Mouse (Mus musculus) heart, embryonic 14.5 days (tissue): ENCODE measurements around the gene Gm10577. TPM values are rescaled to one million over a fixed set of nuclear protein-coding genes. Genes with fewer than 3 reads are reported as not detected.

ENCODE experiments used
- ATAC-seq: fragments of 200-750 bp; cut with Nextera tagmentation; 2 replicates; pipeline ENCODE4 v1.8.0; 2017; ENCODE audit warnings: low read depth, moderate TSS enrichment; ENCODE audit not compliant: insufficient number of reproducible peaks, insufficient read depth, low FRiP score
- H3K27ac ChIP-seq, 2 experiments: fragments of 200-500 bp in 1 of 2; fragments of 300-500 bp in 1 of 2; sonication (generic) in 1 of 2; replicated peaks in 1 of 2; 2 replicates each; pipeline ENCODE4 v1.5.1; 2012 to 2014; ENCODE audit warnings: low read depth in 2 of 2, low read length in 2 of 2, control low read depth in 1 of 2, mild to moderate bottlenecking in 1 of 2, mixed read lengths in 1 of 2; ENCODE audit not compliant: control insufficient read depth in 1 of 2, insufficient read depth in 1 of 2
- H3K27me3 ChIP-seq: fragments of 300-500 bp; sonication (generic); 2 replicates; pipeline ENCODE4 v1.6.1; 2014; ENCODE audit warnings: mild to moderate bottlenecking, low read length, control low read depth; ENCODE audit not compliant: control insufficient read depth, insufficient read depth
- H3K36me3 ChIP-seq: fragments of 300-500 bp; sonication (generic); 2 replicates; pipeline ENCODE4 v1.6.1; 2014; ENCODE audit warnings: mild to moderate bottlenecking, control low read depth, low read length, mixed read lengths; ENCODE audit not compliant: control insufficient read depth, insufficient read depth
- H3K4me1 ChIP-seq, 2 experiments: fragments of 200-500 bp in 1 of 2; fragments of 300-500 bp in 1 of 2; sonication (generic) in 1 of 2; 2 replicates each; pipeline ENCODE4 v1.6.1; 2012 to 2014; ENCODE audit warnings: low read length in 2 of 2, control low read depth in 1 of 2, mixed read lengths in 1 of 2; ENCODE audit not compliant: control insufficient read depth in 2 of 2, insufficient read depth in 2 of 2
- H3K4me2 ChIP-seq: fragments of 300-500 bp; sonication (generic); 2 replicates; pipeline ENCODE4 v1.6.1; 2014; ENCODE audit warnings: mild to moderate bottlenecking, low read length
- H3K4me3 ChIP-seq, 2 experiments: fragments of 200-500 bp in 1 of 2; fragments of 300-500 bp in 1 of 2; sonication (generic) in 1 of 2; 2 replicates each; pipeline ENCODE4 v1.5.1; 2012 to 2014; ENCODE audit warnings: low read length in 2 of 2, mild to moderate bottlenecking in 2 of 2, control low read depth in 1 of 2, low read depth in 1 of 2, moderate library complexity in 1 of 2; ENCODE audit not compliant: control insufficient read depth in 1 of 2, insufficient read depth in 1 of 2
- H3K9ac ChIP-seq: fragments of 300-500 bp; sonication (generic); 2 replicates; pipeline ENCODE4 v1.6.1; 2014; ENCODE audit warnings: mild to moderate bottlenecking, low read length
- H3K9me3 ChIP-seq: fragments of 300-500 bp; sonication (generic); 2 replicates; pipeline ENCODE4 v1.6.1; 2016; ENCODE audit warnings: low read length, control low read depth; ENCODE audit not compliant: control insufficient read depth
- WGBS: fragments of 180-500 bp; shearing (Covaris S2); extraction: QIAGEN DNeasy Blood & Tissue Kit; methylation state at CpG from one replicate; pipeline ENCODE4 v1.1.7; 2014; 5-methylcytosine and 5-hydroxymethylcytosine counted together
- polyA plus RNA-seq: library from polyadenylated mRNA; unstranded; fragments of >200 nt; fragmentation: Nextera tagmentation; extraction: Ambion mirVana; gene quantifications from 2 replicates; pipeline ENCODE4 v1.2.1, GENCODE M21; 2014

The Gm10577 gene
- polyA plus RNA-seq, 1 experiment from 2014 or later = not detected

- no peaks in the 10 kb centered on the region for H3K36me3 ChIP-seq
- 77% methylated on average over 2 of the region's 2 CpGs for WGBS
- no peak overlapping the region for H3K9ac ChIP-seq
- no peak overlapping the region for H3K4me2 ChIP-seq
- H3K4me1 ChIP-seq = no peaks in the 10 kb centered on the region
- H3K4me3 ChIP-seq = no peak overlapping the region
- H3K27me3 ChIP-seq = no peaks in the 10 kb centered on the region
- ATAC-seq = no peak
- no peak overlapping the region for H3K27ac ChIP-seq
- no peaks in the 10 kb centered on the region for H3K9me3 ChIP-seq
Measured at GRCm38 (mm10) chr4:101043691-101044090, 23.2 kb upstream of the Gm10577 start.

GRCm38 (mm10) chr4:101037156-101037555 is 16.7 kb upstream of the Gm10577 start:
- Histone ChIP-seq H3K9me3 (no peaks in the 10 kb centered on the region), H3K9ac (no peak overlapping the region), H3K27me3 (no peaks in the 10 kb centered on the region), H3K4me3 (no peak overlapping the region), H3K4me2 (no peak overlapping the region), H3K36me3 (no peaks in the 10 kb centered on the region), H3K4me1 (no peaks in the 10 kb centered on the region), H3K27ac (no peak overlapping the region)
- 62% methylated on average over 7 of the region's 7 CpGs for WGBS
- no peak for ATAC-seq

- Histone ChIP-seq H3K9ac (no peak overlapping the region), H3K27me3 (no peaks in the 10 kb centered on the region), H3K27ac (no peak overlapping the region), H3K4me1 (no peaks in the 10 kb centered on the region), H3K36me3 (no peaks in the 10 kb centered on the region), H3K9me3 (no peaks in the 10 kb centered on the region), H3K4me2 (no peak overlapping the region), H3K4me3 (no peak overlapping the region)
- no peak for ATAC-seq
- WGBS = 63% methylated on average over 5 of the region's 5 CpGs
Measured at GRCm38 (mm10) chr4:101035131-101035530, 14.6 kb upstream of the Gm10577 start.

GRCm38 (mm10) chr4:101033047-101033446 is 12.6 kb upstream of the Gm10577 start:
- Histone ChIP-seq H3K4me1 (no peaks in the 10 kb centered on the region), H3K27ac (no peak overlapping the region), H3K4me2 (no peak overlapping the region), H3K36me3 (no peaks in the 10 kb centered on the region), H3K9ac (no peak overlapping the region), H3K27me3 (no peaks in the 10 kb centered on the region), H3K9me3 (no peaks in the 10 kb centered on the region), H3K4me3 (no peak overlapping the region)
- WGBS = 69% methylated on average over 3 of the region's 3 CpGs
- no peak for ATAC-seq

- Histone ChIP-seq H3K36me3 (no peaks in the 10 kb centered on the region), H3K27ac (no peak overlapping the region), H3K27me3 (no peaks in the 10 kb centered on the region), H3K4me1 (no peaks in the 10 kb centered on the region), H3K4me2 (no peak overlapping the region), H3K9me3 (peaks cover 3% of the 10 kb centered on the region), H3K9ac (no peak overlapping the region), H3K4me3 (no peak overlapping the region)
- 85% methylated on average over 9 of the region's 9 CpGs for WGBS
- ATAC-seq = no peak
Measured at GRCm38 (mm10) chr4:101027852-101028411, 7.4 kb upstream of the Gm10577 start.

- WGBS = 75% methylated on average over 2 of the region's 2 CpGs
Measured at GRCm38 (mm10) chr4:101026995-101027394, 6.5 kb upstream of the Gm10577 start.

GRCm38 (mm10) chr4:101026566-101026965 is 6.1 kb upstream of the Gm10577 start:
- 73% methylated on average over 5 of the region's 5 CpGs for WGBS
- H3K9me3 ChIP-seq = peaks cover 5% of the 10 kb centered on the region
- H3K36me3 ChIP-seq = no peaks in the 10 kb centered on the region
- no peaks in the 10 kb centered on the region for H3K27me3 ChIP-seq
- no peaks in the 10 kb centered on the region for H3K4me1 ChIP-seq
- H3K4me3 ChIP-seq = no peak overlapping the region
- H3K4me2 ChIP-seq = no peak overlapping the region
- no peak overlapping the region for H3K27ac ChIP-seq
- H3K9ac ChIP-seq = no peak overlapping the region
- ATAC-seq = no peak

More at GRCm38 (mm10) chr4:101026995-101027394, 6.5 kb upstream of the Gm10577 start:
- H3K4me2 ChIP-seq = no peak overlapping the region
- no peaks in the 10 kb centered on the region for H3K36me3 ChIP-seq
- H3K4me1 ChIP-seq = no peaks in the 10 kb centered on the region
- H3K27ac ChIP-seq = no peak overlapping the region
- H3K27me3 ChIP-seq = no peaks in the 10 kb centered on the region
- no peak overlapping the region for H3K9ac ChIP-seq
- H3K4me3 ChIP-seq = no peak overlapping the region
- ATAC-seq = no peak
- H3K9me3 ChIP-seq = peaks cover 5% of the 10 kb centered on the region

GRCm38 (mm10) chr4:101017806-101018205 is 2.7 kb downstream of the Gm10577 start:
- Histone ChIP-seq H3K36me3 (no peaks in the 10 kb centered on the region), H3K4me2 (no peak overlapping the region), H3K27me3 (no peaks in the 10 kb centered on the region), H3K4me1 (no peaks in the 10 kb centered on the region), H3K4me3 (no peak overlapping the region), H3K27ac (no peak overlapping the region), H3K9ac (no peak overlapping the region), H3K9me3 (peaks cover 7% of the 10 kb centered on the region)
- 85% methylated on average over 4 of the region's 4 CpGs for WGBS
- ATAC-seq = no peak
